Mouse (Mus musculus): Measurements from ENCODE around the gene Anxa4. TPM values are rescaled to one million over a fixed set of nuclear protein-coding genes. Genes with fewer than 3 reads are reported as not detected.

Anxa4 gene
- polyA plus RNA-seq, 1 experiment = 3.6 TPM

DNA sequence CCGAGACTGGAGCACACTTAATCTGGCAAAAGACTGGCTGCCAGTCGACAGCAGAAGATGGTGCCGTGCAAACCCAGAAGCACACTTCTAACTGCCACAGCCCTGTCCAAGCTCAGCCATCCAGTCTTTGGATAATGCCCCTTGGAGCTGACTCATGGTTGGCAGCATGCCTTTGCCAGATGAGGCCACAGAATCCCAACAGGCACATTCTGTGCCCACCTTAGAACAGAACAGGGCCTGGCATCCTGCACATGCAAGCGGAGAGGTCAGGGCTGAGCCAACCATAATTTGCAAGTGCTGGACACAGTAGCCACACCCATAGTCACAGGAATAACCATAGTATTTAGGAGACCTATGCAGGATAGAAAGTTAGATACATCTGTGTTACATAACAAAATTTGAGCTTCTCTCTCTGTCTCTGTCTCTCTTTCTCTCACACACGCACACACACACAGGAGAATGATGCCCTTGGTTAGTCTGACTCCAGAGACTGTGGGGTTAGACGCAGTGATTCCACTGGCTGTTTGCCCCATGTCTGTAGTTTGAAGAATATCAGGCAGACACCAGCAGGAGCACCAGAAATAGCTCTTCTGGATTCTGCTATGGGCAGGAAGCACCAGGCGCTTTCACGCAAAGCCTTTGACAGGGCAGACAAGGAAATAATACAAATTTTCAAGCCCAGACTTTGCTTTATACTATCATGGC is 17.2 kb downstream of the Anxa4 start:
- no peak for DNase-seq (ENCODE audit: low read depth)
- TF ChIP-seq POLR2A (IDR thresholded peaks at IDR 0.05; ENCODE audit: borderline replicate concordance, extremely low read depth, insufficient read depth, insufficient read length, poor library complexity, severe bottlenecking) (no peak), CTCF (IDR thresholded peaks at IDR 0.05; ENCODE audit: borderline replicate concordance, extremely low read depth, insufficient read depth, insufficient read length) (no peak)

DNA sequence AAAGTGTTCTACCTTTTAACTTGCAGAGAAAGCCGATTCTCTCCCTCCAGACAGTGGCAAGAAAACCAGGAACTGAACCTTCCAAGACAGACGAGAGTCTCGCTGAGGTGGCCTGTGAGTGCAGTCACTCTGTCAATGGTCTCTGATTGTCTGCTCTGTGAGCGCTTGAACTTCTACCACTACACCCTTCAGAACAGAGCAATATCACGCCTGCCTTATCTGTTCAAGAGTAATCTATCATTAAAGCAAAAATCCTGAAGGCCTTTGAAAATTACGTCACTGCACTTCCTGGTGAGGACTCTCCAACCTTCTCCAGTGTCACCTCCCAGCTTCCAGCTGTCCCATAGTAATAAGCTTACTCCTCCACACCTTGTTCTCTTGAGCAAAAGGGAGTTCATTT is 18.4 kb downstream of the Anxa4 start:
- TF ChIP-seq POLR2A (IDR thresholded peaks at IDR 0.05; ENCODE audit: borderline replicate concordance, extremely low read depth, insufficient read depth, insufficient read length, poor library complexity, severe bottlenecking) (no peak), CTCF (IDR thresholded peaks at IDR 0.05; ENCODE audit: borderline replicate concordance, extremely low read depth, insufficient read depth, insufficient read length) (no peak)
- DNase-seq (ENCODE audit: low read depth) = no peak

DNA sequence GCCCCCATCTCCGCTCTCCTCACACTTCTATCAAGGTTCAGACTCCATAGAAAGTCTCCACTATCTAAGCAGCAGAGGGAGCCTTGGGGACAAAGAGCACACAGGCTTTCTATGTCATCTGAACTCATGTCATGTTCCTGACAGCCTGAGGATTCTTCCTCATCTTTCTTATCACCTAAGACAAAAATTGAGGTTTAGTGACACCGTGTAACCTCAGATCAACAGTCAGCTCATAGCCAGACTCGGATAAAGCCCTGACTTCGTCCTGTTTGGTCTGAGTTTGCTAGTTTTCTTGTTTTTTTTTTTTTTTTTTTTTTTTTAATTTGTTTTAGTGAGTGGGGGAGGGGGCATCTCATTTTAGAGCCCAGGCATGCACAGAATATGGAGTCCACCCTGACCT is 19.6 kb downstream of the Anxa4 start:
- DNase-seq (ENCODE audit: low read depth) = no peak
- TF ChIP-seq POLR2A (IDR thresholded peaks at IDR 0.05; ENCODE audit: borderline replicate concordance, extremely low read depth, insufficient read depth, insufficient read length, poor library complexity, severe bottlenecking) = no peak
- no peak for TF ChIP-seq CTCF (IDR thresholded peaks at IDR 0.05; ENCODE audit: borderline replicate concordance, extremely low read depth, insufficient read depth, insufficient read length)

DNA sequence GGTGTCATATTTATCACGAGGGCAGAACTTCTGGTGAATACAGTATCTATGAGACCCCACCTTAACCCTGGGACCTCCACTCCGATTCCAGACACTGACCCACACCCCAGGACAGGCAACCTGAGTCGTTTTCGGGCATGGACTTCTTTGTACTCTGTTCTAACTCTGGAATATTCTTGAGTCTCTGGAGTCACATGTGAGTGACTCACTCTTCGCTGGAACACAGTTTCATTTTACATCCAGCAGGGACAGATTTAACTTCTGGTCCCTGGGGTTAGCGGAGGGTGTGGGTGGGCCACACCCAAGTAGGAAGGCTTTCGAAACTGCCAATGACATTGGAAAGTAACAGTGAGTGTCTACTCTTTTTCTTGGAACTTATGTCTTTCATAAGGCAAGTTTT is 20.8 kb downstream of the Anxa4 start:
- TF ChIP-seq POLR2A (IDR thresholded peaks at IDR 0.05; ENCODE audit: borderline replicate concordance, extremely low read depth, insufficient read depth, insufficient read length, poor library complexity, severe bottlenecking) (no peak), CTCF (IDR thresholded peaks at IDR 0.05; ENCODE audit: borderline replicate concordance, extremely low read depth, insufficient read depth, insufficient read length) (no peak)
- no peak for DNase-seq (ENCODE audit: low read depth)

DNA sequence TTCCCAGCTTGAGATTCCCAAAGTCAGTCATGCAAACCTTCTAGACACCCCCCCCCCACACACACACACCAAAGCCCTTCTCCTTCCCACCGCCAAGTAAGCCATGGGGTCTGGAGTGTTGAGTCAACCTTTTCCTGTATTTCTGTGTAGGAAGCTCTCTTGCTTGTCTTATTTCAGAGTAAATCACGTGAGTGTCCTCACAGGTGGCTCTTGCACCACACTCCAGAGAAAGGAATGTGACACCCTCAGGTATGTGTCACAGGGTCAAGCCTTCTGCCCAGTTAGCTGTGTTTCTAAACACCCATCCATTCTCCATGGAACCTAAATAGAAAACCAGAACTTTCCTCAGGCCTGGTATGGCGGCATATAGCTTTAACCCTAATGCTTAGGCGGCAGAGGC is 24.4 kb downstream of the Anxa4 start:
- TF ChIP-seq POLR2A (IDR thresholded peaks at IDR 0.05; ENCODE audit: borderline replicate concordance, extremely low read depth, insufficient read depth, insufficient read length, poor library complexity, severe bottlenecking) (no peak), CTCF (IDR thresholded peaks at IDR 0.05; ENCODE audit: borderline replicate concordance, extremely low read depth, insufficient read depth, insufficient read length) (no peak)
- no peak for DNase-seq (ENCODE audit: low read depth)

DNA sequence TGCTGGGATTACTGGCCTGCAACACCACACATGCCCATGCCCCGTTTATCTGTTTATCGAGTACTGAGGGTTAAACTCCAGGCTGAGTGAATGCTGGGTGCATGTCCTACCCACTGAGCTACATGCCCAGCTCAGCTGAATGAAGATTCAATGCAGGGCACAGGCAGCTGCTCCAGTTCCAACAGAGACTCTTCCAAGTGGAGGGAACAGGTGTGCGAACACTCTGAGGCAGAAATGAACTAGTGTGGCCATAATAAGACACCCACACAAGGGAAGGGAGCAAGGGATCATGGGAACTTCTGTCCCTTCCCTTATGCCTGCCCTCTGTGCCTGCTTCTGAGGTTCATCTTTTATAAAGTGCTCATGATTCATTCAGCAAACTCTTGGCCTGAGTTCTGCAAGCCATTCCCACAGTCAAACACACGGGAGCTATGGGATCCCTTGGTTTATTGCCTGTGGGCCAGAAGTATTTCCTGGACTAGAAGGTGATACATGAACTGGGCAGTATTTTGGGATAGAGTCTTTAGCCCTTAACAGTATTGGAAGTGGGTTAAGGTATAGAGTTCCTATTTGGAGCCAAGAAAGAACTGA is 25.1 kb downstream of the Anxa4 start:
- no peak for TF ChIP-seq POLR2A (IDR thresholded peaks at IDR 0.05; ENCODE audit: borderline replicate concordance, extremely low read depth, insufficient read depth, insufficient read length, poor library complexity, severe bottlenecking)
- no peak for TF ChIP-seq CTCF (IDR thresholded peaks at IDR 0.05; ENCODE audit: borderline replicate concordance, extremely low read depth, insufficient read depth, insufficient read length)

DNA sequence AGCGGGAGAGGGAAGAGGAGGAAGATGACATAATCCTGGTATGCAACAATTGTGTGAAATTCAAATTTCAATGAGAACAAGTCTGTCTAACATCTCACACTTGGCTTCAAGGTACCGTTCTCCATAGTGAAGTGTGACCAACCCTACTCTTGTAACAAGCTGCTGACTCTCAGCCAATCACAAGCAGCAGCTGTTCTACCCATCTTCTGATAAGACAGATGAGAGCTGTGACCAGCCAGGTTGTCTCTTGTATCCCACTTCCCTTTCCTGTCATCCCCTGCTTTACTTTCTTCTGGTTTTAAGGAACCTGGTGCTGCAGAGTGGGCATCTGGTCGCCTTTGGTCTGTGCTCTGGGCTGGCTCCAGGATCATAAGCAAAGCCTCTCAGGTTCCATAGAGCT is 25.9 kb downstream of the Anxa4 start:
- TF ChIP-seq CTCF (IDR thresholded peaks at IDR 0.05; ENCODE audit: borderline replicate concordance, extremely low read depth, insufficient read depth, insufficient read length) = no peak
- no peak for TF ChIP-seq POLR2A (IDR thresholded peaks at IDR 0.05; ENCODE audit: borderline replicate concordance, extremely low read depth, insufficient read depth, insufficient read length, poor library complexity, severe bottlenecking)
- no peak for DNase-seq (ENCODE audit: low read depth)

More for the DNA sequence above, 25.1 kb downstream of the Anxa4 start:
- no peak for DNase-seq (ENCODE audit: low read depth)

DNA sequence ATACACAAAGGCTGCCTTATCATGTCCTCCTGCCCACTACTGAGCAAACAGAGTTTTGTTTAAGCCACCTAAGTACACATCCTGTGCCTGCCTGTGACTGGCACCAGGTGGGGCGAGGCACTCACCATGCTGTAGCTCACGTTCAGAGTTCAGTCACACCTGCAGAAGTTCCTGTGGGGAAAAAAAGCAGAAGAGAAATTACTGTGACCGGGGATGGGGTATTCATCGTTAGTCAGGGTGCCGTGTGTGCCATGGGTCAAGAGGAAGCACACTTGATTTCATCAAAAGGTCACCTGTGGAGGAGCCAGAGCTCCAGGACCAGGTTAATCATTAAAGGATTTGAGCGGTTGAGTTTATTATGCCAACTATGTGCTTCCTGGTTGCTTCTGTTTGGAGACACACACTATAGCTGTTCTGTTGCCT is 27.7 kb downstream of the Anxa4 start:
- DNase-seq (ENCODE audit: low read depth) = no peak
- TF ChIP-seq CTCF (IDR thresholded peaks at IDR 0.05; ENCODE audit: borderline replicate concordance, extremely low read depth, insufficient read depth, insufficient read length) = no peak
- TF ChIP-seq POLR2A (IDR thresholded peaks at IDR 0.05; ENCODE audit: borderline replicate concordance, extremely low read depth, insufficient read depth, insufficient read length, poor library complexity, severe bottlenecking) = no peak

DNA sequence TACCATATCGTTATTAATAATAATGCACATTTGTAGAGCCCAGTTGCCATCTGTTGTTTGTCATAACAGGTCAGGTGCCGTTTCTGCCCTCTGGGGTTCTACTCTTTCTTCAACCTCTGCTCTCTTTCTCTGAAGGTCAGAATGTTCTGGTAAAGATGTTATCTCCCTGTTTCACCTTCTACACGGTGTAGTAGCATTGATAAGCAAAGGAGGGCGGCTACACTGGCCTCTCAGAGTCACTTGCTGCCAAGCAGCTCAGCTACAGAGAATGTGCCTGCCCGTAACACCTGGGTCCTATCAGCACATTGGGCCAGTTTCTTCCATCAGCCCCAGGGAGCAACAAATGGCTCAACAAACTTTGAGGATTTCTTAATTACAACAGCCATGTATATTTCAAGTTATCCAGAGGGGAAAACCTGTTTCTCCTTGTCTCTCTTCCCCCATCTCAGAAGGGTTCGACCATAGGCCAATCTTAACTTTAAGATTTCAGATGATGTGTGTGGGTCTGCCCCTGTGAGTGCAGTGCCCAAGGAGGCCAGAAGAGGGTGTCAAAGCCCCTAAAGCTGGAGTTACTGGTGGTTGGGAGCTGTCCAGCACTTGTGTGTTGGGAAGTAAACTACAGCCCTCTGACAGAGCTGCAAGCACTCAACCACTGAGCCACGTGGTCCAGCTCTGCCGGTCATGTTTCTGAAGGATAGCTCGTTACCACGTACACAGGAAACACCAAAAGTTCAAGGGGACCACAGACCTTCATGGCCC is 39.1 kb downstream of the Anxa4 start:
- TF ChIP-seq CTCF (IDR thresholded peaks at IDR 0.05; ENCODE audit: borderline replicate concordance, extremely low read depth, insufficient read depth, insufficient read length) = no peak
- no peak for TF ChIP-seq POLR2A (IDR thresholded peaks at IDR 0.05; ENCODE audit: borderline replicate concordance, extremely low read depth, insufficient read depth, insufficient read length, poor library complexity, severe bottlenecking)

DNA sequence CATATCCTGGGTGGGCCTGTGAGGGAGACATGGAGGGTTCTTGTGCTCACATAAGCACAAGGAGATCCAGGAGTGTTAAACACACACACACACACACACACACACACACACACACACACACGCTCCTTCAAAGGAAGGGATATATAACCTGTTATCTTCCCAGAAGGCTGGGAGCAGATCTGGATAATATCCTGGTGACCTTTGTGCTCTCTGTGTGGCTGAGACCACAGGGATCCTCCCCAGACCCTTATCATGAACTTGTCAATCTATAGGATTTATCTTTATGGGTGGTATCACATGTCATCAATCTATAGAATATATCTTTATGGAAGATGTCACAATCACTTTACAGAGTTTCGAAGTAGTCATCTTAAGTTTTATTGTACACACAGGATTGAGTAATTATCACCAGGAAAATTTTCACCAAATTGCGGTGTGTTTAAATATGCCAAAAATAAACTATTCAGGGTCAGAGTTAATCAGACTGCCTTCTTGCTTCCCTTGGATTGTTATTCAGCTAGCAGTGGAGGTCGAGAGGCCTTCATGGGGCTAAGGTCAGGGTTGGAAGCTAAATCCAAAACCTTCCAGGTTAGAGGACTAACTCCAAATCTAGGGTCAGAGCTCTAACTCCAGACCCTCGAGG is 40.4 kb downstream of the Anxa4 start:
- TF ChIP-seq POLR2A (IDR thresholded peaks at IDR 0.05; ENCODE audit: borderline replicate concordance, extremely low read depth, insufficient read depth, insufficient read length, poor library complexity, severe bottlenecking) = no peak
- TF ChIP-seq CTCF (IDR thresholded peaks at IDR 0.05; ENCODE audit: borderline replicate concordance, extremely low read depth, insufficient read depth, insufficient read length) = no peak
- DNase-seq (ENCODE audit: low read depth) = no peak

More for the DNA sequence above, 39.1 kb downstream of the Anxa4 start:
- no peak for DNase-seq (ENCODE audit: low read depth)

DNA sequence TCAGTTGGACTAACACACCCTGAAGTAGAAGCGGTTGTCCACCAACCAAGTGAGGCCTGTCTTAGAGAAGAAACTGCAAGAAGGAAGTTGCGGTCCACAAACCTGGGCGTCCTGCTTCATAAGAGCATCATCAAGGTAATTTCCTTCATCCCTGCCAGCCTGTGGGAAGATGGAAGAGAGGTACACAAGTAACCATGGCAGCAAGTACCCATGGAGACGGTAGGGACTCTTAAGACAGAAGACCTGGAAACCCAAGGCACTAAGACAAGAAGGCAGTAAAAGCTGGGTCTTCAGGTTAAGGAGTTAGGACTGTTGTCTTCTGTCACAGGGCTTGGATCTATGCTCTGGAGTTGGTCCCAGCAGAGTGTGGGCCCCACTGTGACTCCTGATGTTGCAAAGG is 42.4 kb downstream of the Anxa4 start:
- no peak for TF ChIP-seq CTCF (IDR thresholded peaks at IDR 0.05; ENCODE audit: borderline replicate concordance, extremely low read depth, insufficient read depth, insufficient read length)
- no peak for TF ChIP-seq POLR2A (IDR thresholded peaks at IDR 0.05; ENCODE audit: borderline replicate concordance, extremely low read depth, insufficient read depth, insufficient read length, poor library complexity, severe bottlenecking)

More for the DNA sequence above, 42.4 kb downstream of the Anxa4 start:
- peak; percentile 2 for DNase-seq (ENCODE audit: low read depth)
